Mouse (Mus musculus): Measurements from ENCODE around the gene Eif2b2.

- TF ChIP-seq CTCF (IDR thresholded peaks at IDR 0.05; ENCODE audit: low read depth, low read length) (no peak), EP300 (IDR thresholded peaks at IDR 0.05; ENCODE audit: insufficient read depth, low read depth, low read length) (no peak)
Observed at GRCm38 (mm10) chr12:85202191-85202590, 17.1 kb upstream of the Eif2b2 start.

Data from ES-Bruce4 (cell line).